Mouse (Mus musculus) kidney, adult 2 months (tissue): ENCODE measurements around the gene Lsamp.

ENCODE experiments used
- CTCF ChIP-seq: fragments of 200-500 bp; conservative IDR thresholded peaks from 2 replicates; pipeline ENCODE4 v1.5.1; 2011; ENCODE audit warnings: low read depth, mild to moderate bottlenecking, control low read depth, low read length, moderate library complexity, mixed read lengths; ENCODE audit not compliant: insufficient read depth, insufficient read length
- POLR2A ChIP-seq: fragments of 200-500 bp; IDR thresholded peaks from one replicate; pipeline ENCODE4 v1.6.1; 2011; ENCODE audit warnings: low read depth, low read length, control low read depth

- TF ChIP-seq CTCF (no peak), POLR2A (no peak)
Observed at GRCm38 (mm10) chr16:40399531-40399930, 415.4 kb downstream of the Lsamp start.
